Comparison of ENCODE assay signal across 25 mouse cellular contexts in the genomic region with DNA sequence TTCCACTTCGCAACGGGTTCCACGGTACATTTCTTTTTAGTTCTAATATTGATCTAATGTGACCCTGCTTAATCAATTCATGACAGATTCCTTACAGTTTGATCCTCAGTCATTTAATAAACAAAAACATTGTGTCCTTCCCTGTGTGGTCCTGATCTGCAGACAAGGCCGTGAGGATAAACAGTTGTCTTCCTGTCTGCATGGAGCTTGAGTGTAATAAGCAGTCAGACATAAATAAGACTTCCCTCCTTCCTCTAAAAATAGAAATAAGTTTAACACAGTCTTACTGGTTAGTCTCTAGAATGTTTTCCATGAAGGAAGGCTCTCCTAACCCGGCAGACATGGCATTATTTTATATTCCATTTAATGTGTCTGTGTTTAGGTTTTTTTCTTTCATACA.
A peak's percentile ranks its signal among the peaks of the same experiment; 100 is the strongest.
DNase-seq lines count a peak whose midpoint lies in the region; ATAC-seq and TF ChIP-seq lines count a peak whose summit lies in the region.
"Had no signal": no experiment of that assay in that cellular context is flagged by ENCODE, and none has a peak within 500 bp of the region (broad histone marks: within the 10 kb centered on the region; RNA-seq: fewer than 3 reads in every experiment).

No protein-coding gene starts in this region.

- 0 out of 2 replicates have a peak, but pooled peaks cover 4% of the 10 kb centered on the region for H3K4me1 ChIP-seq in intestine, embryonic 16.5 days (ENCODE audit: control insufficient read depth, insufficient read depth, low read length)
- no peaks in the 10 kb centered on the region for H3K4me1 ChIP-seq in intestine, postnatal 0 days (replicated peaks; ENCODE audit: control insufficient read depth, insufficient read depth, low read length)
- H3K4me1 ChIP-seq in lung, embryonic 15.5 days: 0 out of 2 replicates have a peak, but pooled peaks cover 3% of the 10 kb centered on the region
- H3K4me1 ChIP-seq: embryonic facial prominence, embryonic 13.5 days; forebrain, embryonic 12.5 days; hindbrain, embryonic 10.5 days; hindbrain, embryonic 15.5 days; intestine, embryonic 15.5 days; midbrain, embryonic 15.5 days; stomach, embryonic 15.5 days had no signal

- H3K9me3 ChIP-seq in intestine, embryonic 16.5 days (ENCODE audit: control insufficient read depth, low read length): no peaks in the 10 kb centered on the region
- H3K9me3 ChIP-seq in intestine, postnatal 0 days (ENCODE audit: control insufficient read depth): no peaks in the 10 kb centered on the region
- H3K9me3 ChIP-seq in lung, embryonic 15.5 days: no peaks in the 10 kb centered on the region
- H3K9me3 ChIP-seq: embryonic facial prominence, embryonic 13.5 days; forebrain, embryonic 12.5 days; hindbrain, embryonic 10.5 days; hindbrain, embryonic 15.5 days; intestine, embryonic 15.5 days; midbrain, embryonic 15.5 days; stomach, embryonic 15.5 days had no signal

- H3K4me2 ChIP-seq in intestine, embryonic 16.5 days (ENCODE audit: low read depth, low read length): no peak overlapping the region
- no peak overlapping the region for H3K4me2 ChIP-seq in intestine, postnatal 0 days (replicated peaks; ENCODE audit: low read depth)
- H3K4me2 ChIP-seq in lung, embryonic 15.5 days: no peak overlapping the region
- H3K4me2 ChIP-seq: embryonic facial prominence, embryonic 13.5 days; forebrain, embryonic 12.5 days; hindbrain, embryonic 15.5 days; intestine, embryonic 15.5 days; midbrain, embryonic 15.5 days; stomach, embryonic 15.5 days had no signal

- ATAC-seq in intestine, embryonic 16.5 days: no peak
- no peak for ATAC-seq in intestine, postnatal 0 days
- ATAC-seq in lung, embryonic 15.5 days (ENCODE audit: borderline replicate concordance, extremely low read depth, low FRiP score, low TSS enrichment): peak; percentile 80; the same call in 1 of the 2 replicates
- ATAC-seq: intestine, embryonic 15.5 days; midbrain, embryonic 15.5 days had no signal

- no peaks in the 10 kb centered on the region for H3K27me3 ChIP-seq in intestine, embryonic 16.5 days (replicated peaks; ENCODE audit: control insufficient read depth, insufficient read depth, low read length)
- no peaks in the 10 kb centered on the region for H3K27me3 ChIP-seq in intestine, postnatal 0 days (replicated peaks; ENCODE audit: control insufficient read depth, insufficient read depth, low read length)
- H3K27me3 ChIP-seq in lung, embryonic 15.5 days: no peaks in the 10 kb centered on the region
- H3K27me3 ChIP-seq: embryonic facial prominence, embryonic 13.5 days; forebrain, embryonic 12.5 days; hindbrain, embryonic 15.5 days; intestine, embryonic 15.5 days; midbrain, embryonic 15.5 days; stomach, embryonic 15.5 days had no signal

- H3K4me3 ChIP-seq in intestine, embryonic 16.5 days (ENCODE audit: low read length): no peak overlapping the region
- H3K4me3 ChIP-seq in intestine, postnatal 0 days (ENCODE audit: low read depth, low read length): no peak overlapping the region
- no peak overlapping the region for H3K4me3 ChIP-seq in lung, embryonic 15.5 days
- H3K4me3 ChIP-seq: embryonic facial prominence, embryonic 13.5 days; forebrain, embryonic 12.5 days; hindbrain, embryonic 10.5 days; hindbrain, embryonic 15.5 days; intestine, embryonic 15.5 days; midbrain, embryonic 15.5 days; stomach, embryonic 15.5 days had no signal

- no peak for TF ChIP-seq CTCF in intestine, postnatal 0 days (IDR thresholded peaks at IDR 0.05; ENCODE audit: low read depth)

- no peak for DNase-seq in lung, postnatal 4 days
- DNase-seq in lung, postnatal 14 days: peak; percentile 13
- DNase-seq in urinary bladder, postnatal 10 days (ENCODE audit: low spot score): no peak
- DNase-seq in cerebellum, adult 9-11 months: no peak
- DNase-seq: adrenal gland, postnatal 25 days; B cell, adult 2 months; gastrocnemius, postnatal 10 days; heart, postnatal 14 days; kidney, postnatal 36 days; layer of hippocampus, adult 9-11 months; liver; right cerebral cortex, postnatal 25 days; thymus, postnatal 14 days had no signal

- H3K9ac ChIP-seq in intestine, embryonic 16.5 days (ENCODE audit: low read depth, low read length): no peak overlapping the region
- no peak overlapping the region for H3K9ac ChIP-seq in intestine, postnatal 0 days (ENCODE audit: low read depth, low read length)
- no peak overlapping the region for H3K9ac ChIP-seq in lung, embryonic 15.5 days
- H3K9ac ChIP-seq: embryonic facial prominence, embryonic 13.5 days; forebrain, embryonic 12.5 days; hindbrain, embryonic 15.5 days; intestine, embryonic 15.5 days; liver, embryonic 14.5 days; midbrain, embryonic 15.5 days; stomach, embryonic 15.5 days had no signal

- no peaks in the 10 kb centered on the region for H3K36me3 ChIP-seq in intestine, embryonic 16.5 days (ENCODE audit: control insufficient read depth, insufficient read depth, low read length)
- H3K36me3 ChIP-seq in intestine, postnatal 0 days (ENCODE audit: control insufficient read depth, insufficient read depth): no peaks in the 10 kb centered on the region
- H3K36me3 ChIP-seq in lung, embryonic 15.5 days: no peaks in the 10 kb centered on the region; the same call in 1 of the 2 replicates
- H3K36me3 ChIP-seq: embryonic facial prominence, embryonic 13.5 days; forebrain, embryonic 12.5 days; hindbrain, embryonic 10.5 days; hindbrain, embryonic 15.5 days; intestine, embryonic 15.5 days; midbrain, embryonic 15.5 days; stomach, embryonic 15.5 days had no signal

- H3K27ac ChIP-seq in intestine, embryonic 16.5 days (ENCODE audit: low read length): peak overlapping the region; percentile 45; the same call in 1 of the 2 replicates
- no peak overlapping the region for H3K27ac ChIP-seq in intestine, postnatal 0 days (ENCODE audit: low read depth, low read length)
- peak overlapping the region; percentile 87 for H3K27ac ChIP-seq in lung, embryonic 15.5 days
- H3K27ac ChIP-seq: embryonic facial prominence, embryonic 13.5 days; forebrain, embryonic 12.5 days; hindbrain, embryonic 10.5 days; intestine, embryonic 15.5 days; liver, embryonic 14.5 days; macrophage; midbrain, embryonic 15.5 days had no signal

- 43% methylated on average over 5 of the region's 5 CpGs for WGBS in intestine, embryonic 16.5 days
- 60% methylated on average over 5 of the region's 5 CpGs for WGBS in intestine, postnatal 0 days
- 35% methylated on average over 5 of the region's 5 CpGs for WGBS in lung, embryonic 15.5 days
